Mouse (Mus musculus): Measurements from ENCODE around the gene Olfr1024. TPM values are rescaled to one million over a fixed set of nuclear protein-coding genes. Genes with fewer than 3 reads are reported as not detected.

Olfr1024 gene
- polyA plus RNA-seq (2014; fragmentation: Nextera tagmentation; extraction: Ambion mirVana), result not detected in 2 replicates

DNA sequence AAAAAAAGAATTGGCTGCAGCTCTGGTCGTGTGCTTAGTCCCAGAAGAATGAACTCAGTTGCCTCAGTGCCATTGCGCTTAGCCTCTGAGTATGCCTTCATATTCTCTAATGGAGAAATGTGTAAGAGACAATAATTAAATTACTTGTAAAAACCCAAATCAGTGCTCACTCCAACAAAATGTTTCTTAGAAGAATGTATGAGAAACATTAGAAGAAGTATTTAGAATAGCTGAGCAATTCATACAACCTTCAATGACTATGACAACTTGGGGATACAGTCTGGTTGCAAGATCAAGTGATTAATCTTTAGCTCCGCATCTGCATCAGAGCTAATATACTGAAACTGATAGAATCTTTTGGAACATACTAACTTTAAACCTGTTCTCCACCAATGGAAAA is at the start of gene Olfr1024:
TSS of gene Olfr1024 (minus strand) at position 101 of the 400 bp plus-strand sequence.
- no peak within 1 kb of the TSS for H3K27ac ChIP-seq (replicated peaks; ENCODE audit: low read depth, low read length)
- no peaks in the 10 kb centered on the region for H3K9me3 ChIP-seq (replicated peaks; ENCODE audit: control insufficient read depth, low read length)
- H3K4me3 ChIP-seq (ENCODE audit: low read depth, low read length), result no peak within 1 kb of the TSS
- no peaks in the 10 kb centered on the region for H3K4me1 ChIP-seq (ENCODE audit: control insufficient read depth, insufficient read depth, low read length)
- H3K27me3 ChIP-seq (ENCODE audit: control insufficient read depth, insufficient read depth, low read length), result no peaks in the 10 kb centered on the region
- ATAC-seq (replicated peaks; ENCODE audit: insufficient number of reproducible peaks, low FRiP score, low TSS enrichment, low read depth) (no peak), DNase-seq (ENCODE audit: low spot score) (no peak)
- no peaks in the 10 kb centered on the region for H3K36me3 ChIP-seq (replicated peaks; ENCODE audit: control insufficient read depth, insufficient read depth, low read depth, low read length)
- H3K9ac ChIP-seq (replicated peaks; ENCODE audit: low read length), result no peak within 1 kb of the TSS
- WGBS, result 85% methylated on average over 3 of the region's 3 CpGs
- H3K4me2 ChIP-seq (ENCODE audit: low read depth, low read length), result no peak within 1 kb of the TSS

DNA sequence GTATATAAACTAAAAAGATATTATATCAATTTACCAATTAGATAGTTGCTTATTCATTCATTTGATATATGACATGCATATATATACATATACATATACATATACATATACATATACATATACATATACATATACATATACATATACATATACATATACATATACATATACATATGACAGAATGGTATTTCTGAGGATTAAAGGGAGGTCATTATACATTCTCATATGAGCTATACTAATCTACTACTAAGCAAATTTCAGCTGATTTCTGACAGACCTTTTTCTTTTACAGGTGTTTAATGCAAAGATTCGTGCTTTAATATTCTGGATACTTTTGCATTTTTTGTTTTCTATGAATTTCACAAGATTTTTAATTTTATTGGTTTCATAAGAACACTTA is 45.3 kb upstream of the Olfr1024 start, which contains the start of gene Olfr1028:
TSS of gene Olfr1028 (plus strand) at position 301 of the 400 bp plus-strand sequence.
- no peak within 1 kb of the TSS for H3K4me3 ChIP-seq (ENCODE audit: low read depth, low read length)
- H3K4me2 ChIP-seq (ENCODE audit: low read depth, low read length), result no peak within 1 kb of the TSS
- WGBS, result 76% methylated on average over 1 of the region's 1 CpGs
- no peaks in the 10 kb centered on the region for H3K4me1 ChIP-seq (ENCODE audit: control insufficient read depth, insufficient read depth, low read length)
- no peaks in the 10 kb centered on the region for H3K36me3 ChIP-seq (replicated peaks; ENCODE audit: control insufficient read depth, insufficient read depth, low read depth, low read length)
- no peak within 1 kb of the TSS for H3K27ac ChIP-seq (replicated peaks; ENCODE audit: low read depth, low read length)
- H3K27me3 ChIP-seq (ENCODE audit: control insufficient read depth, insufficient read depth, low read length), result no peaks in the 10 kb centered on the region
- H3K9me3 ChIP-seq (replicated peaks; ENCODE audit: control insufficient read depth, low read length), result no peaks in the 10 kb centered on the region
- no peak within 1 kb of the TSS for H3K9ac ChIP-seq (replicated peaks; ENCODE audit: low read length)
- ATAC-seq (replicated peaks; ENCODE audit: insufficient number of reproducible peaks, low FRiP score, low TSS enrichment, low read depth) (no peak), DNase-seq (ENCODE audit: low spot score) (no peak)

DNA sequence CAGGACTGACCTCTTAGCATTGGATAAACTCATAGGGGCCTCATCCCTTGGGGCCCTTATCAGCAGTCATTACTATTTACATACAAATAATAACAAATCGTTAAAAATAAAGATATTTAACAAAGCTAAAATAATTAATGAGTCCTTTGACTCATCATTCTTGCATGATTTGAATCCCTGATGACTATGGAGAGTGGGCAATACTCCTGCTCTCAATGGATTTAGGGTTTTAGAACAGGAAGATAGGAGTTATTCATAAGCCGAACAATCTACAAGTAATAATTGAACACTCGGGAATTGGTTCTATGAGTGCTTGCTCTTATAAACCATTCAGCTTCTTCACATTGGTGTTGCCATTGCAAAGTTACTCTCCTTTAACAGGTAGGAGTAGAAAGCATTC is 16.4 kb upstream of the Olfr1024 start, which contains the start of gene Olfr1026:
TSS of gene Olfr1026 (plus strand) at position 301 of the 400 bp plus-strand sequence.
- DNase-seq (ENCODE audit: low spot score), result no peak

DNA sequence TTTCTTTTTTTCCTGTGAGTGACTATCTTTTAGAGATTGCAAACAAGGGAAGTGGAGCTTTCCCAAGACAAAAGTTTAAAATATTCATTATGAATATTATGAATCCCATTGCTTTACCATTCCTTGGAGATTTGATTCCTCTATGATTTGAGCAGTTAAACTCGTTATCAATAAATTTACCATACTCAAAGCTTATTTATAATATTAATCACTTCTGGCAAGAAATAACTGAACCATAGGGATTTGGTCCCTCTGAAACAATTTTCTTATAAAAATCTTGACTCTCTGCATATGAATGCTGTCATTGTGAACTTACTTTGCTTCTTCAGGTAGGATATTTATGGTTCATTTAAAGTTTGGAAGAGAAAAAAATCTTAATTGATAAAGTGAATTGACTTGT is 10.0 kb upstream of the Olfr1024 start, which contains the start of gene Olfr1025-ps1:
TSS of gene Olfr1025-ps1 (plus strand) at position 301 of the 400 bp plus-strand sequence.
- H3K36me3 ChIP-seq (replicated peaks; ENCODE audit: control insufficient read depth, insufficient read depth, low read depth, low read length), result no peaks in the 10 kb centered on the region
- H3K4me1 ChIP-seq (ENCODE audit: control insufficient read depth, insufficient read depth, low read length), result no peaks in the 10 kb centered on the region
- WGBS, result 58% methylated on average over 1 of the region's 1 CpGs
- H3K9me3 ChIP-seq (replicated peaks; ENCODE audit: control insufficient read depth, low read length), result no peaks in the 10 kb centered on the region
- ATAC-seq (replicated peaks; ENCODE audit: insufficient number of reproducible peaks, low FRiP score, low TSS enrichment, low read depth) (no peak), DNase-seq (ENCODE audit: low spot score) (no peak)
- no peaks in the 10 kb centered on the region for H3K27me3 ChIP-seq (ENCODE audit: control insufficient read depth, insufficient read depth, low read length)
- H3K9ac ChIP-seq (replicated peaks; ENCODE audit: low read length), result no peak within 1 kb of the TSS
- no peak within 1 kb of the TSS for H3K4me3 ChIP-seq (ENCODE audit: low read depth, low read length)
- no peak within 1 kb of the TSS for H3K4me2 ChIP-seq (ENCODE audit: low read depth, low read length)
- H3K27ac ChIP-seq (replicated peaks; ENCODE audit: low read depth, low read length), result no peak within 1 kb of the TSS

More for the DNA sequence above, 16.4 kb upstream of the Olfr1024 start, which contains the start of gene Olfr1026:
- Histone ChIP-seq H3K4me3 (ENCODE audit: low read depth, low read length) (no peak within 1 kb of the TSS), H3K36me3 (replicated peaks; ENCODE audit: control insufficient read depth, insufficient read depth, low read depth, low read length) (no peaks in the 10 kb centered on the region), H3K4me2 (ENCODE audit: low read depth, low read length) (no peak within 1 kb of the TSS), H3K9me3 (replicated peaks; ENCODE audit: control insufficient read depth, low read length) (no peaks in the 10 kb centered on the region), H3K4me1 (ENCODE audit: control insufficient read depth, insufficient read depth, low read length) (no peaks in the 10 kb centered on the region), H3K9ac (replicated peaks; ENCODE audit: low read length) (no peak within 1 kb of the TSS), H3K27ac (replicated peaks; ENCODE audit: low read depth, low read length) (no peak within 1 kb of the TSS), H3K27me3 (ENCODE audit: control insufficient read depth, insufficient read depth, low read length) (no peaks in the 10 kb centered on the region)
- ATAC-seq (replicated peaks; ENCODE audit: insufficient number of reproducible peaks, low FRiP score, low TSS enrichment, low read depth), result no peak
- WGBS, result 87% methylated on average over 3 of the region's 3 CpGs

DNA sequence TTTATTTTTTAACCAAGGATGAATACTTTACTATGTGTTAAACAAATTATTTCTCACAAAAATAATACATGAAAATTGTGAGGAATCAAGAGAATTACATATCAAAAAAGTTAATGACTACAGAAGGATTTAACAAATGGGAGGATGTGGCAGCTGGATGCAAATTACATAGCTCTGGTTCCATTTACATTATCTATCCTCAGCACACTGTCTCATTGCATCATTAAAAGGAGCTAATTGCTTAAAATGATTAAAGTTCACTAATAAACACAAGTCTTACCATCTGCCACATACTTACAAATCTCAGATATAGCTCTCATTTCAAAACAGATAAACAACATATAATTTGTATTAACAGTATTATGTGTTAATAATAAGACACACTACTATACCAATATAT is 8.3 kb upstream of the Olfr1024 start:
- Histone ChIP-seq H3K4me2 (ENCODE audit: low read depth, low read length) (no peak overlapping the region), H3K27ac (replicated peaks; ENCODE audit: low read depth, low read length) (no peak overlapping the region), H3K9ac (replicated peaks; ENCODE audit: low read length) (no peak overlapping the region), H3K4me1 (ENCODE audit: control insufficient read depth, insufficient read depth, low read length) (no peaks in the 10 kb centered on the region), H3K9me3 (replicated peaks; ENCODE audit: control insufficient read depth, low read length) (no peaks in the 10 kb centered on the region), H3K27me3 (ENCODE audit: control insufficient read depth, insufficient read depth, low read length) (no peaks in the 10 kb centered on the region), H3K36me3 (replicated peaks; ENCODE audit: control insufficient read depth, insufficient read depth, low read depth, low read length) (no peaks in the 10 kb centered on the region), H3K4me3 (ENCODE audit: low read depth, low read length) (no peak overlapping the region)
- ATAC-seq (replicated peaks; ENCODE audit: insufficient number of reproducible peaks, low FRiP score, low TSS enrichment, low read depth) (no peak), DNase-seq (ENCODE audit: low spot score) (no peak)

DNA sequence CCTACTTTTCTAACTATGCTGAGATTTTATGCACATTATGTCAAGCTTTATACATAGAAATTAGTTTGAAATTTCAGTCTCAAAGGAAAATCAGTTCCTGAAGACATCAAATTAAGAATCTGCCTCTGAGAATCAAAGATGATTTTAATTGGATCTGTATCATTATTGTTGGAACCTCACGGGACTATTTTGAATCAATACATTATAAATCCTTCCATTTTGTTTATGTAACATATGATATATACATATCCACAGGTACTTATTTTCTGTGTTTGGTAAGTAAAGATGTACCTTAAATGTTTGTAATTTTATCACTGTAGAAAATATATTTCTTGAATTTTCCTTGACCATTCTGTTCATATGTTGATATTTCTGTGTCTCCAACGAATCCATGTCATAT is 19.5 kb downstream of the Olfr1024 start, which contains the start of gene Olfr1023:
TSS of gene Olfr1023 (plus strand) at position 301 of the 400 bp plus-strand sequence.
- ATAC-seq (replicated peaks; ENCODE audit: insufficient number of reproducible peaks, low FRiP score, low TSS enrichment, low read depth) (no peak), DNase-seq (ENCODE audit: low spot score) (no peak)
- no peak within 1 kb of the TSS for H3K9ac ChIP-seq (replicated peaks; ENCODE audit: low read length)
- WGBS, result 77% methylated on average over 2 of the region's 2 CpGs
- H3K4me3 ChIP-seq (ENCODE audit: low read depth, low read length), result no peak within 1 kb of the TSS
- no peaks in the 10 kb centered on the region for H3K27me3 ChIP-seq (ENCODE audit: control insufficient read depth, insufficient read depth, low read length)
- no peaks in the 10 kb centered on the region for H3K36me3 ChIP-seq (replicated peaks; ENCODE audit: control insufficient read depth, insufficient read depth, low read depth, low read length)
- no peak within 1 kb of the TSS for H3K4me2 ChIP-seq (ENCODE audit: low read depth, low read length)
- H3K27ac ChIP-seq (replicated peaks; ENCODE audit: low read depth, low read length), result no peak within 1 kb of the TSS
- H3K9me3 ChIP-seq (replicated peaks; ENCODE audit: control insufficient read depth, low read length), result no peaks in the 10 kb centered on the region
- no peaks in the 10 kb centered on the region for H3K4me1 ChIP-seq (ENCODE audit: control insufficient read depth, insufficient read depth, low read length)

DNA sequence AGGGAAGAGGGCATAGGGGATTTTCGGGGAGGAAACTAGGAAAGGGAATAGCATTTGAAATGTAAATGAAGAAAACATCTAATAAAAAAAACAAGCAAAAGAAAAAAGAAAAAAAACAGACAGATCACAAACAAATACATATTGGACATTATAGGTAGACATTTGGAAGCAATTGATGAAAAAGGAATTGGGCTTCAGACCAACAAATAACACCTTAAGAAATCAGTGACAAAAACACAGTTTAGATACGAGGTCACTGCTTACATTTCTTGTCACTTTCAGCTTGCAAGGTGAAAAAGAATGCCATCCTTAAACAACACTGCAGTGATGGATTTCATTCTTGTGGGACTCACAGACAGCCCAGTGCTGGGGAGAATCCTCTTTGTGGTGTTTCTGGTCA is 36.6 kb downstream of the Olfr1024 start, which contains the start of gene Olfr1022:
TSS of gene Olfr1022 (plus strand) at position 301 of the 400 bp plus-strand sequence.
- Histone ChIP-seq H3K4me2 (ENCODE audit: low read depth, low read length) (no peak within 1 kb of the TSS), H3K9me3 (replicated peaks; ENCODE audit: control insufficient read depth, low read length) (no peaks in the 10 kb centered on the region), H3K4me3 (ENCODE audit: low read depth, low read length) (no peak within 1 kb of the TSS), H3K36me3 (replicated peaks; ENCODE audit: control insufficient read depth, insufficient read depth, low read depth, low read length) (no peaks in the 10 kb centered on the region), H3K27me3 (ENCODE audit: control insufficient read depth, insufficient read depth, low read length) (no peaks in the 10 kb centered on the region), H3K9ac (replicated peaks; ENCODE audit: low read length) (no peak within 1 kb of the TSS), H3K4me1 (ENCODE audit: control insufficient read depth, insufficient read depth, low read length) (no peaks in the 10 kb centered on the region), H3K27ac (replicated peaks; ENCODE audit: low read depth, low read length) (no peak within 1 kb of the TSS)
- DNase-seq (ENCODE audit: low spot score) (no peak), ATAC-seq (replicated peaks; ENCODE audit: insufficient number of reproducible peaks, low FRiP score, low TSS enrichment, low read depth) (no peak)
- 53% methylated on average over 2 of the region's 2 CpGs for WGBS
